Mouse (Mus musculus) E14TG2a.4 (cell line): ENCODE measurements around the gene Ly6g6f.
A peak's percentile ranks its signal among the peaks of the same experiment; 100 is the strongest.
"Not testable (repeated sequence)": the region's sequence is repeated elsewhere in the genome, so short reads cannot be mapped to it uniquely, and the experiment has no call there.

ENCODE experiments used
- H3K27me3 ChIP-seq: 2 replicates; pipeline ENCODE4 v1.6.1; 2014; ENCODE audit warnings: low read length, control low read depth; ENCODE audit not compliant: insufficient read depth
- H3K36me3 ChIP-seq: 2 replicates; pipeline ENCODE4 v1.6.1; 2014; ENCODE audit warnings: low read length, control low read depth; ENCODE audit not compliant: insufficient read depth
- H3K4me1 ChIP-seq: replicated peaks from 2 replicates; pipeline ENCODE4 v1.6.1; 2014; ENCODE audit warnings: low read depth, low read length, control low read depth
- H3K4me3 ChIP-seq: replicated peaks from 2 replicates; pipeline ENCODE4 v1.5.1; 2014; ENCODE audit warnings: mild to moderate bottlenecking, low read length
- H3K9me3 ChIP-seq: 2 replicates; pipeline ENCODE4 v1.6.1; 2014; ENCODE audit warnings: low read length, control low read depth
- CTCF ChIP-seq: conservative IDR thresholded peaks from 2 replicates; pipeline ENCODE4 v1.5.1; 2014; ENCODE audit warnings: low read length
- NANOG ChIP-seq: IDR thresholded peaks from 2 replicates; pipeline ENCODE4 v1.6.1; 2014; ENCODE audit warnings: borderline replicate concordance, low read length, mixed read lengths
- POU5F1 ChIP-seq: IDR thresholded peaks from 2 replicates; pipeline ENCODE4 v1.6.1; 2014; ENCODE audit warnings: low read length, borderline replicate concordance

Gene Ly6g6f

GRCm38 (mm10) chr17:35034896-35035295 is 50.5 kb downstream of the Ly6g6f start:
- Histone ChIP-seq H3K4me3 (no peak overlapping the region), H3K36me3 (no peaks in the 10 kb centered on the region), H3K4me1 (peaks cover 30% of the 10 kb centered on the region), H3K9me3 (no peaks in the 10 kb centered on the region), H3K27me3 (peaks cover 12% of the 10 kb centered on the region)
- no peak for TF ChIP-seq CTCF
- no peak for TF ChIP-seq NANOG
- TF ChIP-seq POU5F1 = no peak

- H3K9me3 ChIP-seq, H3K4me3 ChIP-seq, H3K36me3 ChIP-seq: not testable (repeated sequence)
- Histone ChIP-seq H3K27me3 (peaks cover 16% of the 10 kb centered on the region), H3K4me1 (peaks cover 38% of the 10 kb centered on the region)
Measured at GRCm38 (mm10) chr17:35033703-35034102, 51.7 kb downstream of the Ly6g6f start.

DNA sequence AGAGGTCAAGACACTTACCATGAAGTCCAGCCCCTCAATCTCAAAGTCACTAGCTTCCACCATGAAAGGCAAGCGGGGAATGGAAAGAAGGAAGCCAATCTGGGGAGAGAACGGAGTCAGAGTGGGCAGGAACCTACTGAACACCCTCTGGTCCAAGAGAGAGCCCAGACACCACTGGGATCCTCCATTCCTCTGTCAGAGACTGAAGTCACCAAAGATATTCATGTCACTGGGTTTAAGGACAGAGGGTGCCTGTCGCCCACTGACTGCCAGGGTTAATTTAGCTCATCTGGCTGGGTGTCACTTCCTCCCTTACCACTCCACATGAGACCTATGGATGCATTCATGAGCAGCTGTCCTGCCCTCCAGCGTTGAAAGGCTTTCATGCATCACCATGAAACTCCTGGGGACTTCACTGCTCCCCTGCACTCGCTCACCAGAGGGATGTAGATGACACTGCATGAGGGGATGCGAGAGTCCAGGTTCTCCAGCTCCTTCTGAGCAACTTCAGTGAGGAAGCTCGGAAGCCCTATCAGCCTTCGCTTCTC is 53.0 kb downstream of the Ly6g6f start:
- H3K9me3 ChIP-seq = no peaks in the 10 kb centered on the region
- no peak for TF ChIP-seq CTCF
- TF ChIP-seq POU5F1 = no peak
- TF ChIP-seq NANOG = no peak

DNA sequence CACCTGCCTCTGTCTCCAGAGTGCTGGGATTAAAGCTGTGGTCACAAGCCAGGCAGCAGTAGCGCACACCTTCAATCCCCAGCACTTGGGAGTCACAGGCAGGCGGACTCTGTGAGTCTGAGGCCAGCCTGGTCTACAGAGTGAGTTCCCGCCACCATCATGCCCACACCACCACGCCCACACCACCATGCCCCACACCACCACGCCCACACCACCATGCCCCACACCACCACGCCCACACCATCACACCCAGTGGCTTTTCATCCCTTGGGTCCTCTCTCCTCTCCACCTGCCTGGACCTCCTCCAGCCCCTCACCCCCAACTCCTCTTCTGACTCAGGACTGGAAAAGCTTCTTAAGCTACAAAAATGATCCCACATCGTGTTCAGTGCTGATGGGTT is 53.5 kb downstream of the Ly6g6f start:
- Histone ChIP-seq H3K4me1 (peaks cover 55% of the 10 kb centered on the region), H3K36me3 (no peaks in the 10 kb centered on the region), H3K9me3 (no peaks in the 10 kb centered on the region), H3K4me3 (peak overlapping the region; percentile 45; the same call in 1 of the 2 replicates), H3K27me3 (peaks cover 16% of the 10 kb centered on the region)
- no peak for TF ChIP-seq POU5F1
- TF ChIP-seq NANOG = no peak
- TF ChIP-seq CTCF = no peak

More for the DNA sequence above, 53.0 kb downstream of the Ly6g6f start:
- Histone ChIP-seq H3K4me1 (peaks cover 51% of the 10 kb centered on the region), H3K36me3 (no peaks in the 10 kb centered on the region), H3K27me3 (peaks cover 16% of the 10 kb centered on the region), H3K4me3 (no peak overlapping the region)

DNA sequence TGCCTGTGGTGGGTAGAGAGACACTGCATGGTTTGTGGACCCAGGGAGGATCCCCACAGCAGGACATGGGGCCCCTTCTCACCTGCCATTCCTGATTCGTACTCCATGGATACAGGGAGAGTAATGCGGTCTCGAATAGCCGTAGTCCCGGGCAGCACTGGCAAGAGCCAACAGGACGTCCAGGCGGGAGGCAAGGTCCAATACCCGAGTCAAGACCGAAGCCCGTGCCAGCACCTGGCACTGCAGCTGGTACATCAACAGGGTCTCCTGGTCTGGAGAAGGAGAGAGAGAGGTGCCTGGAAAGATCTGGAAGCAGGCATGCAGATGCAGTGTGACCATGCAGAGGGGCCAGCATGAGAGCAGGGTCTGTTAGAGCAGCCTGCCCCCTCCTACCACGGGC is 54.1 kb downstream of the Ly6g6f start:
- Histone ChIP-seq H3K36me3 (no peaks in the 10 kb centered on the region), H3K27me3 (peaks cover 16% of the 10 kb centered on the region), H3K9me3 (no peaks in the 10 kb centered on the region), H3K4me1 (peaks cover 60% of the 10 kb centered on the region), H3K4me3 (peak overlapping the region; percentile 45)
- TF ChIP-seq NANOG (no peak), POU5F1 (no peak), CTCF (no peak)
